Mouse (Mus musculus): ENCODE data around the gene Mad2l1bp.

Mad2l1bp gene

DNA sequence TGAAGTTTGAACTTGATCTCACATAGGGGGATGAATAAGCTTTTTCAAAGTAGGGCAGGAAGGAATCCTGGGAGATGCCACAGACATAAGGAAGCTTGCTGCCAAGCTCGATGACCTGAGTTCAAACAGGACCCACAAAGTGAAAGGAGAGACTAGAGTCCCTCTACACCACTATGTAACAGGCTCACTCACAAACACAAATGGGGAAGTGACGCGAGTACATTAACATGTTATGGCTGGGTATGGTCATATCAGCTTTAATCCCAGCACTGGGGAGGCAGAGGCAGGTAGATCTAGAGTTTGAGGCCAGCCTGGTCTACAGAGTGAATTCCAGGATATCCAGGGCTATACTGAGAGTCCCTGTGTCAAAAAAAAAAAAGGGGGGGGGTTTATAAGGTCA is 983 bp upstream of the Mad2l1bp start:
- DNase-seq (ENCODE audit: low read depth) = no peak

DNA sequence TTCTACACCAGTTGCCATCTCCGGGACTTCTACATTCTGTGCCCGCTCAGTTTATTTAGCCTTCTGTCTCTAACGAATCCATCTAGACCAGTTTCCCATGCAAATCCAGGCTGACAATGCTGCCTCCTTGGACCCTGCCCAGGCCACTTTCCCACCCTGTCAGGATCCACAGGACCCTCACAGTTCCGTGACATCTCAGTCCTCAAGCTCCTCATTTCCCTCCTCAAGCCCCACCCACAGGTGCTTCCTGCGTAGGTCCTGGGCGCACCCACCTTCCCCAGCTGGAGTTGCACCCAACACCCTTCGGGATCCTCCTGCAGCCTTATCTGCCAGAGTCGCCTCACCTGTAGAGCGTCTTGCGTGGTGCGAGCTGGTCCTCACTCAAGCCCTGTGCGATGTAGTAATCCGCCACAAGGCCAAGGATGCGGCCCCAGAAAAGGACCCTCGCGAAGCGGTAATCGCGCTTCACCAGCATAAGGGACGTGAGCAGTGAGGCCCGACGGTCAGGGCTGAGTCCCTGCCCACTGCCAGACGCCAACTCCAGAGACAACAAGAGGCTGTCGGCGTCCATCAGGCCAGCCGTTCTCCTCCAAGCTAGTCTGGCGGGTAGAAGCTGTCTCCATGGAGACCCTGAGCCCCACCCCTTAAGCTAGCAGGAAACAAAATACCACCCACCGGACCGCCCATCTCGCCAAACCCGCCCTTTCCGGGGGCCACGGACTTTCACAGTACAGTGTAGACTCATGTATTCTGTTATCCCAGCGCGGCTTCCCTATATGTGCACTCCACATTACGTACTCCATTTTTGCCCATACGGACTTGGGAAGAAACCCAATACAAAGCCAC is 9.6 kb downstream of the Mad2l1bp start, which contains the start of gene Rsph9:
TSS of gene Rsph9 (minus strand) at position 639 of the 846 bp plus-strand sequence.
- DNase-seq (ENCODE audit: low read depth) = peak; percentile 76

DNA sequence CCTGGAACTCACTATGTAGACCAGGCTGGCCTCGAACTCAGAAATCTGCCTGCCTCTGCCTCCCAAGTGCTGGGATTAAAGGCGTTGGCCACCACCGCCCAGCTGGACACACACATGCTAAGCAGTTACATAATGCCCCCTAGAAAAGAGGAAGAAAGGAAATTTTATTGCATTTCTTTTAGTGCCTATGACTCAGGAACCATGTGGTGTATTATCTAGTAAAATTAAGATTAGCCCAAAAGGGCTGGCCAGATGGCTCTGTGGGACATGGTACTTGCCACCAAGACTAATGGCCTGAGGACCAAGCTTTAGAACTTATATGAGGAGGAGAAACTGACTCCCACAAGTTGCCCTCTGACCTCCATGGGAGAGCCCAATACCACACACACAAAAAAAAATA is 13.5 kb downstream of the Mad2l1bp start:
- DNase-seq (ENCODE audit: low read depth) = no peak

DNA sequence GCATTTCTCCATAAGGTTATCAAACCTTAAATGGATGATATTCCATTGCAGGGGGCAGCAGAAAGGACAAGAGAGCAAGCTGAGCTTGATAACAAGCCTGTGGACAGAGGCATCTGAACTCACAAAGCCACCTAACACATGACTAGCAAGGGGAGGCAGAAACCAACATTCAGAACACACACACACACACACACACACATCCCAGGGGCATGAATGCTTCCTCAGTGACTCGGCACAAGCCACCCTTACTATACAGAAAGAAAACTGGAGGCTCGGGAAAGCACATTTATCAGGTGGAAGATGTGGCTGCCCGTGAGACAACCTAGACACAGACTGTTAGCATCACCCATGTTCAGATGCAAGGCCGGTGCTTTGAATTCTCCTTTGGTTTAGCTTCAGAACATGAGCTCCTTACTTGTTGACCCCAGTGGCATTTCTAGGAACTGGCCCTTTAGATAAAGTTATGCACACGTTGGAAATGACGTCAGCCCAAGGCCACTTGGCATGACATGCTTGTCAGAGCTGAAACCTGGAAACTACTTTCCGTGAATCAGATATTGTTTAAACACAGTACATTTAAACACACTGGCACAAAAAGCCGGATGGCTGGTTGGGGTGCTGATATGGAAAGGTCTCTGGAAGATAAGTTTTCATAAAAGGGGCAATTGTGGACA is 14.7 kb downstream of the Mad2l1bp start:
- no peak for DNase-seq (ENCODE audit: low read depth)

DNA sequence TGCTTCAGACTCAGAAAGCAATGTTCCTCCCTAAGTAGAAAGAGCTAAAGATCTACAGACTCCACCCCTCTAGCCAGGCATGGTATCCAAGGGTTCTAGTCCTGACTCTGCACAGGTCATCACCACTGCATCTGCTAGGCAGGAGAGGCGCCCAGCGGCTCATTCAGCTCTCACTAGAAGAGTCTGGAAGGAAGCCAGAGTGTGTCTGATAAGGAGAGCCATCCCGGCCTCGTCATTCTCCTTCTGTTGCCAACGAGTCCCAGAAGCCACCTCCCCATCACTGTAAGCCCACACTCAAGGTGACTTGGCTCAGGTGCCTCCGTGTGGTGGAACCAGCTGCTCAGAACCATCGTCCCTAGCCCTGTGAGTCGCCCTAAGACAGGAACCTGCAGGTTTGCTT is 20.5 kb downstream of the Mad2l1bp start:
- DNase-seq (ENCODE audit: low read depth) = no peak

DNA sequence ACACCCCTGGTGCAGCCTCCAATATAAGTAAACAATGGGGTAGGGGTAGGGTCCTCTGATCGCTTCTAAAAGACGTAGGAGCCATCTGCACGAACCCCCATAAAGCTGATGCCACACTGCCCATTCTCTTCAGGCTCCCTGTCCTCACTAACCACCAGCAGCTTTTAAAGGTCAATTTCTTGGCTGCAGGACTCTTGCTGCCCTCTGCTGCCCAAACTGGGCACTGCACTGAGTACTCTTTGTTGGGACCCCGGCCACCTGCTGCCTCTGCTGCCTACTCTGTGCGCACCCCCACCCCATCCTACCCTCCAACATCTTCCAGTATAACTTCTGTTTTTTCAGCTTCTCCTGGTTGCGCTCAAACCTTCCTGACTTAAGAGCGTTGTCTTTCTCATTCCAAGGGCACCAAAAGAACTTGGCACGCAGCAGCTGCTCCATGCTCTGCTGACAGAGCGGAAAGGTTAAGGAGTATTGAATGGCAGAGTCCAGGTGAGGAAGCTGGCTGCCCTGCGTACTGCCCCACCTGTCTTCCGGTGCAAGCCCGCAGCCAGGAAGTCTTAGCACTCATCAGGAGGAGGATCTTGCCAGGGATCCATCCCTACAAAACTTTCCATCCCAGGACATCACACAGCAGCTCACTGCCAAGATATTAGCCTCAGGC is 21.2 kb downstream of the Mad2l1bp start:
- peak; percentile 71 for DNase-seq (ENCODE audit: low read depth)

DNA sequence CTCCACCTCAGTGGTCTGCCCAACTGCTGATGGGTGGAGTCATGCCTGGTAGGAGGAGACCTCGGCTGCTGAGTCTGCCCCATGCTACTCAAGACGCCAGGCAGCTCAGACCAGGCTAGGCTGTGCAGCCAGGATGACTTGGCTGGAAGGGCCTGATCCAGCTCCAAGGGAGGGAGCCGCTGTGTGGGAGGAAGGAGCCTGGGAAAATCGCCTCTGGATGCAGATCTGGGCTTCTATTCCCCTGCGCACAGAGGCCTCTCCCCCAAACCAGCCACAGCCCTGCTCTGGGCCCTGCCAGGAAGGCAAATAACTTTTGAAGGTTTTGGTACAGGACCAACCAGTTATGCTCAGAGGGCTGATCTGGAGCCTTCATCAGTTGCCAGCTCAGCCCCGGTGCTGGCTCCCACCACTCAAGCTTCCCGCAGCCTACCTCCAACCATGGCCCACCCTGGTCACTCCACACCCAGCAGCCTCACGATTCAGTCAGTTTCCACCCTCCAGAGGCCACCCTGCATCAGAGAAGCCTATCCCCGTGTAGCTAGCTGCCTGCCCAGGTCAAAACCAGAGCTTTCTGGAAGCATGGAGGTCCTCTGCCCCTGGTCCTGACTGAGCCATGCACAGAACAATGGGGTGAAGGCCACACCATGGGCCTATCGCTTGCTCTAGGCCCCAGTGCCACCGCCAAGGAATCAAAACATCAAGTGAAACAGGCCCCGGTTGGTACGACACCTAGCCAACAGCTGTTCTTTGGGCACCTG is 23.4 kb downstream of the Mad2l1bp start:
- DNase-seq (ENCODE audit: low read depth) = no peak

DNA sequence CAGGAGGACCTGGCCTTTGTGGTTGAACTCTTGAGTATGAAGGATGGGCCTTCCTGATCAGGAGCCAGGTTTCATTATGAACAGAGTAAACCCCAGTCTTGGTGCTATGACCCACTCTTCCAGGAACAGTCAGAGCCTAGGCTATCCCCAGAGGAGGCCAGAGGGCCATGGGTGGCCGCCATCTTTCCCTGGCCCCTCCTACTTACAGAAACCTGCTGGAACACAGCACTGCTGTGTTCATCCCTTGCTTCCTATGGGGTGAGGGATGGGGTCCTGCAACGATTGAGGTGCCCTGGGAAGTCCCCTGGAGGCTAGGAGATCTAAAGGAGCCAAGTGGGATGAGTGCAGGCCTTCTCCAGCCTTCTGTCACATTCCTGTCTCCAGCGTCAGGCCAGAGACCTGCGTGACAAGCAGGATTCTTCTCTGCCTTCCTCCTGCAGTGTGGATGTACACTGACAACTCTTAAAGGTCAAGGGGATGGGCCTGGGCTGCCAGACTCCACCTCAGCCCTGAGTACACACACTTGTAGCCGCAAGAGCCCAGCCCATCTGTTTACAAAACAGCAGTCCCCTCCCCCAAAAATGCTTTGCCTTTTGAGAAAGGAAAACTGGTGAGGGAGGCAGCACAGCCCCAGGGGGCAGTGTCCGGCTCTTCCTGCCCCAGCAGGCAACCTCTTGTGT is 25.4 kb downstream of the Mad2l1bp start:
- DNase-seq (ENCODE audit: low read depth) = no peak

DNA sequence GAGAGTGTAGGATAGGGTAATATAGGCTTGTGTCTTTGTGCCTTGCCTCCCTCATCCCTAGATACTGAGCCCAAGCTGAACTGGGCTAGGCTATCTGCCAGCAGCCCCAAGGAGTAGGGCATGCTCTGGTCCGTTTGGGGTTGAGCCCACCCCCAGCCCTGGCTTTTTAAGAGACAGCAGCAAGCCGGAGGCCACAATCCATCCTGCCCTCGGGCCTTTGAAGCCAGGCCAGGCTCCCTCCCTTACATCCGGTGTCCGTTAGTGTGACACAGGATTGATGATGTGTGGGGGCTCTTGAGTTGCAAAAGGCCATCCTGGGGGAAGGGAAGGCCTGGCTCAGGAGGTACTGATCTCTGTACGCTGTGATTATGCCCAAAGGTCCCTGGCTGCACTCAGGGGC is 26.7 kb downstream of the Mad2l1bp start:
- DNase-seq (ENCODE audit: low read depth) = no peak

DNA sequence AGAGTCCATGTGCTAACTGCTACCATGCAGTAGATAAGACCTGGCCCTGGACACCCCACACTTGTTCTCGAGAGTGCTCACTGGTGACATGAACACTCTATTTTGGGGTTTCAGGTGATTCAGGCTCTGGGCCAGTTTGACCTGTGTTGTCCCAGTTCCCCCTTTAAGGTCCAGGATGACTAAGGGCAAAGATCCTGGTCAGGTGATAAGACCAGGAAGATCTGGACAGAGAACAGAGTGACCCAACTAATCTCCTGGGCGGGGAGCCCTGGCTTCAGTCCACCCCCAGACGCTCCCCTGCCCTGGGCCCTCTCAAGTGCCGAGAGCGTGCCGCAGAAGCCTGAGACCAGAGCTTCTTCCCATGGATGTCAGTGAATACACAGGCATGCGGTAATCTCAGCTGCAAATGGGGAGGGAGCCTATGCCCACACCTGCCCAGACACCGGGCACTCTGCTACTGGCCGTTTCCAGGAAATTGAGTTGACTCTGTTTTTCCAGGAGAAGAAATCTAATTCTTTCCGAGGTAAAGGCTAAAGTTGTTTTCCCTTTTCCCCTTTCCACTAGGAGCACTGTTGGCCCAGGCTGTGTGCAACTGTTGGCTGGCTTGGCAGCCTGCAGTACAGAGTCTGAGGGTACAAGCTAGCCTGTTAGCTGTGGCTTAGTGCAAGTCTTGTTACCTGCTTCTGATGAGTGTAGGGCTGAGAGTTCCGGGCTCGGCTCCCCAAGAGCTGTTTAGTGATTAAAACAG is 29.2 kb downstream of the Mad2l1bp start:
- no peak for DNase-seq (ENCODE audit: low read depth)

DNA sequence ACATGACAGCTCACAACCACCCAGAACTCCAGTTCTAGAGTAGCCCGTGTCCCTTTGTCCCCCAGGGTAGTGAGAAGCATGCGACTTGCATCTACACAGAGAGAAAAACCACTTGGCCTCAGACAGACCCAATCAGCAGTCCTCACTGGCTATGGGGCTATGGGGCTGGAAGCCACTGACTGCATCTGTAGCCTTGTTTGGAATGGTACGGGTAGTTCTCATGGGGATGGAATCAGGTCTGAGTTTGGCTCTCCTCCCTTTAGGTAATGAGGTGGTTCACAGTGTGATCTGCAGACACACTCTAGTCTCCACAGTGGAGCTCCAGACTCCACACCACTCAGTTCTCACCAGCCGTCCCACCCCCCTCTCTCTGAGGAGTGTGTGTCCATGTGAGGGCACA is 30.1 kb downstream of the Mad2l1bp start:
- DNase-seq (ENCODE audit: low read depth) = no peak

DNA sequence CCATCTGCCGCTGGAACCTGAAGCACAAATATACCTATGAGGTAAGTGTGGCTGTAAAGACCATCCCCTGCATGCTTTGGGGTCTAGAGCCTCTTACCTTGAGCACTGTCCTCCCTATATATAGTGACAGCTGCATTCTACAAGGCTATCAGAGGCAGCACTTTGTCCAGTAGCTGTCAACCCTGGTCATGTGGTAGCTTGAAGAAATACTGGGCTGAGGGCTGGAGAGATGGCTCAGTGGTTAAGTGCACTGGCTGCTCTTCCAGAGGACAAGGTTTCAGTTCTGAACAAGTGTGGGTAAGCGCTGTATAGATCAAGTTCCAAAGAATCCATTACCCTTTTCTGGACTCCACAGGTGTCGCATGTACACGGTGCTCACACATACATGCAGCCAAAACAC is 30.6 kb downstream of the Mad2l1bp start:
- DNase-seq (ENCODE audit: low read depth) = no peak

DNA sequence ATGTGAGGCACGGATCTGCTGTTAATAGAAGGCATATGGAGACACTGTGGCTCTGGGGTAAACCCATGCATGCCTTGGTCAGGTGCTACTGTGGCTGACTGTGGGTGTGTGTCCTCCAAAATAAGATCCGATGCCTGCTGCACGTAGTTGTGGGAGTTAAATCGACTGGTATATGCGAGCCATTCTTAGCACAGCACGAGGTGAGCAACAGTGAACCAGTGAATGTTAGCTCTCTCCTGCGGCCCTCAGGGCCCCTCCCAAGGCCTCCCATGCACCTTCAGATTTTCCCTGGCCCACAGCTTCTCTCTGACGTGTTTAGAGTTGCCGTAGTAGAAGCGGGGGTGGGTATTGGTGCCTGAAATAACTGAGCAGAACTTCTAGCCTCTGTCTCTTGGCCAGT is 33.7 kb downstream of the Mad2l1bp start:
- DNase-seq (ENCODE audit: low read depth) = no peak

DNA sequence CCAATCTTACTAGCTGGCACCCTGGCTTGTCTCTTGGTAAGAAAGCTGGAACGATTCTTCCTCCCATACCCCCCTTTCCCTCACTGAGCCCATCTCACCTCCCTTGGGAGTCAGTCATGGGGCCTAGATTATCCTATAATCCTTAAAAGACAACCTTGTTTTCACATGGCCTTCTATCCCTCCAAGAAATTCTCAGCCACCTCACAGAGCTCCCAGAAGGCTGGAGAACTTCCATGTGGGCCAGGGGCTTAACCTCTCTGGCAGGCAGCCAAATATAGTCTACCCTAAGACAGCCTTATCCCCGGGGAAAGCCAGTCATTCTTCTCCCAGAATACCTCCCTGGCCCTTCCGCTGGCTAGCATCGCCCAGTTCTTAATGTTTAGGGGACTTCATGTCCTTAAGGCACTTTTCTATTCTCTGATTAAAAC is 34.9 kb downstream of the Mad2l1bp start:
- no peak for DNase-seq (ENCODE audit: low read depth)

DNA sequence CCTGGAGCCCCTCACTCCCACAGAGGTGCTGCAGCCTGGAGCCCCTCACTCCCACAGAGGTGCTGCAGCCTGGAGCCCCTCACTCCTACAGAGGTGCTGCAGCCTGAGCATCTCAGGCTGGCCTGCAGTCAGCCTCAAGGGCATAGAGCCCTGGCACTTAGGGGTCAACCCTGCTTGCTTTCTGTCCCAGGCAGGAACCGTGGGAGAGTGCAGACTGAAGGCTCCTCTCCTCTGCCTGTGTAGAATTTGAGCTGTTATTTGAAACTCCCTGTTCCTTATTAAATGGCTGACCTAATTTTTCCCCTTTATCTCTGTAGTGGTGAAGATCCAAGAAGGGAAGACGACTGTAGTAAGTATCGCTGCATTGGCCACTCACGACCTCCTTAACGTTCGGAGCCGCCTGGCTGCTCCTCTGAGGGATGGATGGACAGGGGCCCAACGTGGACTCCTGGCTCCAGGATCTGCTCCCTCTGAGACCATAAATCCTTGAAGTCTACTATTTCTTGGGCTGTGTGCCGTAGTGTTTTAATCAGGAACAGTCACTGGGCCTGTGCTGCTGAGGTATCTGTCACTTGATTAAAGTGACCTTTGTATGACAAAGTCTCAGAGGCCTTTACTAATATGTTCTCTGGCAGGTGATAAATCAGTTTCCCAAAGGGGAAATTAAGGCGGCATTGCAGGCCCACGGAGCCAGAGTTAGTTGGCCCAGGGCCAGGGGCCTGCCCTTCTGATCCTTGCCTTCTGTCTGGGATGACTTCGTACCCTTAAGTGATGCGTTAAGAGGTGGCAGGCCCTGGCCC is 35.5 kb downstream of the Mad2l1bp start:
- DNase-seq (ENCODE audit: low read depth) = no peak

DNA sequence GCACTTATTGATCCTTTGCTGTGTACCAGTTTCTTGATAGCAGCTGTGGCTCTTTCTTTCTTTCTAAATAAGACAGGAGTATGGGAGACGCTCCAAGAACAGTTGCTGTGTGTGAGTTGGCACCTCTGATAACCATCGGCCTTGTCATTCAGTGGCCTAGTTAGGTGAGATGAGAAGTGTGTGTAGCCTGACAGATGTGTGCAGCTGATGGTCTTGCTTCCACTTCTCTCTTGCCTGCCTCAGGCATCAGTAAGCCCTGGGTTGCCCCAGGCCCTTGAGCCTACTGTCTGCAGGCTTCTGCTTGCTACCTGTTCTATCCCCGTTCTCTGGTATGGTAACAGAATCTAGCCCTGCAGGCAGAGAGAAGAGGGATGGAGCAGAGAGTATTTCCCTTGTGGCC is 36.5 kb downstream of the Mad2l1bp start:
- no peak for DNase-seq (ENCODE audit: low read depth)

DNA sequence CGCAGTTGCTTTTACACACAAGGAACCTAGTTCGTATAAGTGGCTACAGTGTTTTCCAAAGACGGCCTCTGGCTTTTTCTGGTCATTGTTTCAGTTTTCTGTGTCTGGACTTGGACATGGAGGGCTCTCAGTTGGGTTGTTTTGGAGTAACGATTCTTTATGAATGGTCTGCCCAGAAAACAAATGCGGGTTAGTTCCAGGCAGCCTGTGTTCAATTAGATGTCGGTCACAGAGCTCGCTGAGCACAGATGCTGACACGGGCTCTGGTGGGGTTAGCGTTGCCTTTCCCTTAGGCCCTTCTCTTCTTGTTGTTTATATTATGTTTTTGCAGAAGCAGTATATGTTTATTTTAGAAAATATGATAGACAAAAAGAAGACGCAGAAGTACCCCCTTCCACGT is 37.2 kb downstream of the Mad2l1bp start:
- no peak for DNase-seq (ENCODE audit: low read depth)

DNA sequence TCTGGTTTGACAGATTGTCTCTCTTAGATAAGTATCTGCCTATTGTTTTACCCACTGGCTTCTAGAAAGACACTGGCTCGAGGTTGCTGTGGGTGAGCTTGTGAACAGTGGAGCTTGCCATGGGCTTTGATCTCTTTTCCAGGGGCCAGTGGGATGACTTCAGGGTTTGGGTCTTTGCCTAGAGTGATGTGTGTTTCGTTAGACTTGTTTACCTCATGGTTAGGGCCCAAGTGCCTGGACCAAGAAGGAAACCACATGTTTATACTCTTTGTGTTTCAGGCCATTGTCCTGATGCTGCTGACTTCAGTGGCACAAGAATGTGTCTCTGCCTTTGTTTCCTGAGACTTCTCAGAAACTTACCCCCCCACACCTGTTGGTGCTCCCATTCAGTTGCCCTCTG is 37.9 kb downstream of the Mad2l1bp start:
- no peak for DNase-seq (ENCODE audit: low read depth)

DNA sequence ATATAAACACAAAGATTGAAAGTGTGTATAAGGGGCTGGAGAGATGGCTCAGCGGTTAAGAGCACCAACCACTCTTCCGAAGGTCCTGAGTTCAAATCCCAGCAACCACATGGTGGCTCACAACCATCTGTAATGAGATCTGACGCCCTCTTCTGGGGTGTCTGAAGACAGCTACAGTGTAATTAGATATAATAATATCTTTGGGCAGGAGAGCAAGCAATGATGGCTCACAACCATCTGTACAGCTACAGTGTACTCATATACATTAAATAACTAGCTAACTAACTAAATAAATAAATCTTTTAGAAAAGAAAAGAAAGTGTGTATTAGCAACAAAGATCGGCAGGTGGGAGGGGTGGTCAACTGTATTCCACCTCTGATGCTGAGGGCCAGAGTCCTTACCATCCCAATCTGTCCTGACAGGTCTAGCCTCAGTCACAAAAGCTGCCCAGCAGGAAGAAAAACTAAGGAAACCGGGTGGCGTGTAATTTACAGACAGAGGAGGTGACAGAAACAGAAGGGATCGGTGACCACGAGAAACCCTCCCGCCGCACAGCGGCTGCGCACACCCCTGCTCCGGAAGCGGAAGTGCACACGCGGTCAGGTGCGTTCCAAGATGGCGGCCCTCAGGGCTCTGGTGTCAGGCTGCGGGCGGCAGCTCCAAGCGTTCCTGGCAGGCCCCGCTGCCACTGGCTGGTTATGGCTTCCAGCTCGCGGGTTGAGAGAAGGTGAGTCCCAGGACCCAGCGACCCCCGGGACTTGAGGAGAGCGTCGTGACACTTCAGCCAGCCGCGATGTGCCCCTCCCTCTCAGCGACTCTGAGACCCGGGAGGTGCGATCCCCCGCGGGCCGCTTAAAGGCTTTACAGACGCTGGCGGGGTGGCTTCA is 42.7 kb downstream of the Mad2l1bp start, which contains the start of gene Mrps18a:
TSS of gene Mrps18a (plus strand) at position 585 of the 888 bp plus-strand sequence.
- peak; percentile 85 for DNase-seq (ENCODE audit: low read depth)

Data from naive thymus-derived CD4-positive, alpha-beta T cell, adult 2 months (primary cell).